Mouse (Mus musculus) embryo, embryonic 10.5 days (tissue): ENCODE results near the gene Arl15.
"Not testable (repeated sequence)": the region's sequence is repeated elsewhere in the genome, so short reads cannot be mapped to it uniquely, and the experiment has no call there.

Source experiments
- DNase-seq: peaks from one replicate; pipeline ENCODE4 v3.0.0-alpha.2; 2015; ENCODE audit warnings: low spot score

The Arl15 gene

GRCm38 (mm10) chr13:113794039-113794704 is at the start of gene Arl15:
Arl15 (plus strand) TSS chr13:113794505.
- peak; percentile 98 for DNase-seq

- no peak for DNase-seq
These were observed 49.0 kb upstream of the Arl15 start for GRCm38 (mm10) chr13:113745301-113745700.

- DNase-seq: no peak
These were observed 43.5 kb upstream of the Arl15 start for GRCm38 (mm10) chr13:113750766-113751165.

- no peak for DNase-seq
These were observed 39.3 kb upstream of the Arl15 start for GRCm38 (mm10) chr13:113754731-113755689.

- DNase-seq: no peak
These were observed 38.5 kb upstream of the Arl15 start for GRCm38 (mm10) chr13:113755779-113756178.

- DNase-seq: no peak
These were observed 32.6 kb upstream of the Arl15 start for GRCm38 (mm10) chr13:113761717-113762116.

GRCm38 (mm10) chr13:113762766-113763516 is 31.4 kb upstream of the Arl15 start:
- no peak for DNase-seq

- DNase-seq: peak; percentile 28
These were observed 28.9 kb upstream of the Arl15 start for GRCm38 (mm10) chr13:113765411-113765810.

- no peak for DNase-seq
These were observed 24.5 kb upstream of the Arl15 start for GRCm38 (mm10) chr13:113769829-113770228.

GRCm38 (mm10) chr13:113770340-113770739 is 24.0 kb upstream of the Arl15 start:
- DNase-seq: no peak

- DNase-seq: no peak
These were observed 23.0 kb upstream of the Arl15 start for GRCm38 (mm10) chr13:113771340-113771739.

- DNase-seq: no peak
These were observed 19.5 kb upstream of the Arl15 start for GRCm38 (mm10) chr13:113774799-113775198.

GRCm38 (mm10) chr13:113775244-113776140 is 18.8 kb upstream of the Arl15 start:
- DNase-seq: peak; percentile 33

- no peak for DNase-seq
These were observed 8.5 kb upstream of the Arl15 start for GRCm38 (mm10) chr13:113785803-113786202.

- DNase-seq: no peak
These were observed 7.2 kb upstream of the Arl15 start for GRCm38 (mm10) chr13:113787136-113787535.

- not testable (repeated sequence) for DNase-seq
These were observed 4.3 kb upstream of the Arl15 start for GRCm38 (mm10) chr13:113790016-113790415.

- DNase-seq: no peak
These were observed 668 bp upstream of the Arl15 start for GRCm38 (mm10) chr13:113793637-113794036.

GRCm38 (mm10) chr13:113794705-113795655 is 675 bp downstream of the Arl15 start:
- DNase-seq: peak; percentile 79

- no peak for DNase-seq
These were observed 3.1 kb downstream of the Arl15 start for GRCm38 (mm10) chr13:113797378-113797777.

GRCm38 (mm10) chr13:113799361-113799760 is 5.1 kb downstream of the Arl15 start:
- no peak for DNase-seq
